Mouse (Mus musculus) ovary, postnatal 14 days (tissue): ENCODE data around the gene Fancm.
"Not testable (repeated sequence)": the region's sequence is repeated elsewhere in the genome, so short reads cannot be mapped to it uniquely, and the experiment has no call there.

Source experiments
- DNase-seq: peaks from one replicate; pipeline ENCODE4 v3.0.0; 2022; ENCODE audit warnings: low spot score

Gene Fancm

DNA sequence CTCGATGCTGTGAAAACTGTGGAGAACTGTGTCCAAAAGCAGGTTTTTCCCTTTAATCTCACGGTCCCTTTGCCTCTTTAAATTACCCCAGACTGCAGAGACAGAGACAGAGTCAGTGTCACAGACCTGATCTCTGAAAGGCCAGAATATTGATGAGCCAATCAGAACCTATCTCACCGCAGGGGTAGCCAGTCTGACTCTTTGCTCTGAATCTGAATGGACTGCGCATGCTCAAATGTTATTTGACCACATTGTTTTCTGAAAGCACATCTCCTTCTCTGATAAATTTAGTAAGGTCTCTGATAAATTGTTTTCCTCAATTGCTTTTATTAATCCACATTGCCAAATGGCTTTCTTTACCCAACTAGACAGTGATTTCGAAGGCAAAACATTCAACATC is 44.0 kb downstream of the Fancm start:
- no peak for DNase-seq

DNA sequence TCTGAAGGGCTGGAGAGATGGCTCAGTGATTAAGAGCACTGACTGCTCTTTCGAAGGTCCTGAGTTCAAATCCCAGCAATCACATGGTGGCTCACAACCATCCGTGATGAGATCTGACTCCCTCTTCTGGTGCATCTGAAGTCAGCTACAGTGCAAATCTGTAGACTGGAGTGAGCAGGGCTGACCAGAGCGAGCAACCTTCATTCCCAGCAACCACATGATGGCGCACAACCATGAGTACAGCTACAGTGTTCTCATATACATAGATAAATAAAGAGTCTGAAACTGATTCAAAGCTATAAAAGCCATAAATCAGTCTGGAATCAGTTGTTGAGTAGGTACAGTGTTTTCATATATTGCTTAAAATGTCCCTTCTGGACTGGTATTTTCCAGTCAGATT is 60.7 kb downstream of the Fancm start:
- DNase-seq, result not testable (repeated sequence)

DNA sequence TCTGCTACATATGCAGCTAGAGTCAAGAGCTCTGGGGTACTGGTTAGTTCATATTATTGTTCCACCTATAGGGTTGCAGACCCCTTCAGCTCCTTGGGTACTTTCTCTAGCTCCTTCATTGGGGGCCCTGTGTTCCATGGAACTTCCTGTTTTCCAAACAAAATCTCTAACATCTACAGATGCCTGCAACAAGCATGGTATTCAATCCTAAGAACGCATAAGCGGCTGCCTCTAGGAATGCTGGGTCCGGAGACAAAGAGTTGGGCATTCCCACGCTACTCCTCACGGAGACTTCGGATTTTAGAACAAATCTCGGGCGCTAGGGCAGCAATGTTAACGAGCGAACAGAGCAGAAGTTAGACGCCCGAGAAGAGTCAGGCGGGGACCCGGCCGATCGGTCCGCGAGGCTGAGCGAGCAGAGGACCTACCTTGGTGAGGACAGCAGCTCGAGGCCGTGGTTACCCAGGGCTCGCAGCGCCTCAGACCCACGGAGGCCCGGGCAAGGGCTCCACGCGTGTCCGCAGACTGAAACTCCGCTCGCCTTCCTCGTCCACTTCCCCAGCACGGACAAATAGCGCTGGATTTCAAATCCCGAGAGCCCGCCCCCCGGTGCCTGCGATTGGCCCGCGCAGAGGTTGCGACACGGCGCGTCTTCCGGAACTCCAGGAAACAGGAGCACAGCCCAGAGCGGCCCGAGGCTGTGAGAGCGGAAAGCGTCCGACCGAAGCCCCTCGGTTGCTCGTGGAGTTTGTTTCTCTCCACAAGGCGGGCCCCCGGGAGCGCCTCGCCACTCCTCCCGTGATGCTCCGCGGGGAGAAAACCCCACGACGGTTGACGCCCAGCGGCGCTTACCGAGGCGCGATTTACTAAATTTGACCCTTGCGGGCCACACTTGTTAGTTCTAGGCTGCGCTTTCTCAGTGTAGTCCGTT is 96.9 kb downstream of the Fancm start, which contains the start of gene Mis18bp1:
Gene Mis18bp1 (minus strand): TSS at position 584 of the 931 bp plus-strand sequence.
- DNase-seq, result peak; percentile 90

DNA sequence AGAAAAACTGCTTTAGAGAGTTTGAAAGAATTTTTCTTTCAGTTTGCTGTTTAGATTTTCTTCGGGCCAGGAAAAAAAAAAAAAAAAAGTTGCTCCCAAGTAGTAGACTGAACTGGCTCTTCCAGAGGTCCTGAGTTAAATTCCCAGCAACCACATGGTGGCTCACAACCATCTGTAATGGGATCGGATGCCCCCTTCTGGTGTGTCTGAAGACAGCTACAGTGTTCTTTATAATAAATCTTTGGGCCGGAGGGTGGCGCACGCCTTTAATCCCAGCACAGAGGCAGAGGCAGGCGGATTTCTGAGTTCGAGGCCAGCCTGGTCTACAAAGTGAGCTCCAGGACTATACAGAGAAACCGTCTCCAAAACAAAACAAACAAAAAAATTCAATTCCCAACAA is 97.6 kb downstream of the Fancm start:
- DNase-seq, result peak; percentile 37

DNA sequence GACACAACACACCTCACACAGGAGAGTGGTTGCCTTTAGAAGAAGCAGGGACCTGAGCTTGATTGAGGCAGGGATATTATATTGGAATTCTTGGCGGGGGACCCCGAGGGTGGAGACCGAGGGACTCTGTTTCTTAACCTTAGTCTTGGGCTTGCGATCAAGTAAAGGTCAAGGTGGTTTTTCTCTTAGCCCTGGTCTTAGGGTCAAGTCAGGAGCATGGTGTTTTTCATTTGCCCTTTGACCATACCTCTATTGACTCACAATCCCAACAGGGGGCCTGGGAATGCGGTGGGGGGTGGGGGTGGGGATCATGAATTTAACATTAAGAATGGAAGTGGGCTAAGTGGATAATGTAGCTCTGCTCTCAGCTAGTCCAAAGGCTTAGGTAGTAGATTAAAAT is 98.3 kb downstream of the Fancm start:
- DNase-seq, result no peak
